Mouse (Mus musculus): ENCODE measurements around the gene Necab3. TPM values are rescaled to one million over a fixed set of nuclear protein-coding genes. Genes with fewer than 3 reads are reported as not detected.

Gene Necab3
- total RNA-seq, 1 experiment, result 5.8 TPM

DNA sequence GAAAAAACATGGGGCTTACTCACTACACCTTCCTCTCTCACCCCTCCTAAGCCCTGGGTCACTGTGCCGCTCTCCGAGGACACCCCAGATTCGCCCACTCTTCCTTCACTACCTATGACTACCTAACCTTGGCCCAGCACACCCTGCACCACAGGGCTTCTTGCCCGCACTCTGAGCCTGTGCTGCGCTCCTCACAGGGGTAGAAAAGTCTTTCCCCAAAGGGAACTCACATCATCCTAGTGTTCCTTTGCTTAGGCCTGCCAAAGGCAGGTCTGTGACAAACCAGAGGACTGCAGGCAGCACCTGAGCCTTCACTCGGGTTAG lies 19.0 kb upstream of the Necab3 start:
- no peak overlapping the region for H3K9ac ChIP-seq (ENCODE audit: insufficient read depth, low read depth, low read length, poor library complexity, severe bottlenecking)
- H3K4me1 ChIP-seq (ENCODE audit: control insufficient read depth in 2 of 2, insufficient read depth in 2 of 2, low read length in 2 of 2, poor library complexity in 1 of 2), result peaks cover 4 to 15% of the 10 kb centered on the region in 2 experiments; a peak in 2 of 4 replicates
- no peak overlapping the region for H3K4me3 ChIP-seq (ENCODE audit: insufficient read depth in 1 of 2, low read depth in 1 of 2, low read length in 2 of 2, poor library complexity in 1 of 2, severe bottlenecking in 1 of 2)
- DNase-seq (ENCODE audit: low read depth, low spot score), result no peak
- H3K9me3 ChIP-seq (ENCODE audit: control insufficient read depth, insufficient read depth, low read depth, low read length), result no peaks in the 10 kb centered on the region
- no peaks in the 10 kb centered on the region for H3K36me3 ChIP-seq (ENCODE audit: control insufficient read depth, insufficient read depth, low read length, poor library complexity, severe bottlenecking)
- H3K27ac ChIP-seq (ENCODE audit: insufficient read depth, low read depth, low read length, poor library complexity, severe bottlenecking), result no peak overlapping the region
- no peak for TF ChIP-seq ZC3H11A (IDR thresholded peaks at IDR 0.05; ENCODE audit: borderline replicate concordance, low read depth, low read length)
- no peak for TF ChIP-seq MAFK (IDR thresholded peaks at IDR 0.05; ENCODE audit: insufficient read depth, low read depth, low read length)
- no peak for TF ChIP-seq CHD2 (IDR thresholded peaks at IDR 0.05; ENCODE audit: low read depth, low read length)
- TF ChIP-seq ZNF384 (IDR thresholded peaks at IDR 0.05; ENCODE audit: low read depth, low read length), result no peak
- no peak for TF ChIP-seq HCFC1 (IDR thresholded peaks at IDR 0.05; ENCODE audit: borderline replicate concordance, insufficient read depth, low read length)
- in situ Hi-C loops (cut with MboI; ENCODE audit: low sequenced_read_pairs in 2 of 2, unreplicated experiment in 2 of 2), result no loop called here

DNA sequence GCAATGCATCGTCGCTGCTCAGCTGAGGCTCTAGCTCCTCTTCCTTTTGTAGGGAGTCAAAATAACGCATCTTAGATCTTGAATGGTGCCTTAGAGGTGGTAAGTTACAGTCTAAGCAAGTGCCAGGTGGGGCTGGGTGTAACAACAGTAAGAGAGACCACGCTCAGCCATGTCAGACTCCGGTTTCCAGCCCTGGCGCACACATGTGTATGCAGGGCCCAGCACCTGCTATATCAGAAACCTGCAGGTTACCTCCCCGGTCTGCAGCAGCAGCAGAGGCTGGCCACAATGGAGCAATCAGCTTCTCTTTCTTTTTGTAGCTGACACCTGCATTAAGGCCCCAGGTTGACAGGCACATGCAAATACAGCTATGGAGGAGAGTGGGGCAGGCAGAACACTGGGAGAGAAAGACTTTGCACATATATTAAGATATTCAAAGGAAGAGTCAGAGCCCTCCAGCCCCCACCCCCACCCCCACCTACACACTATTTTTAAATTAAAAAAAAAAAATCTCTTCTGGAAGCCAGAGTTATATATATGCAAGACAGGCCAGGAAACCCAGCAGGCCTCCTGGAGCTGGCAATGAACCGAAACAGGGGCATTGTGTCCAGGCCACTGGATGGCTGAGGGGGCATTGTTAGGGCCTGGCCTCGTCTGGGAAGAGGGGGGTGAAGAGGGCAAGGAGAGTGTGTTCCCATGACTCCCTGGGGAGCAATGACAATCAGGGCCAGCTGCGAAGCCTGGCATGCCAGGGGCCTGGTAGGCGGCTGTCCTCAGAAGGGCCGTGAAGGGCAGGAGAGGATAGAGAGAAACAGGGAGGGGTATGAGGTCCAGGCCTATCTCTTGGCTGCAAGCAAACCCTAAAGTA lies 18.4 kb upstream of the Necab3 start:
- H3K36me3 ChIP-seq (ENCODE audit: control insufficient read depth, insufficient read depth, low read length, poor library complexity, severe bottlenecking), result no peaks in the 10 kb centered on the region
- in situ Hi-C loops (cut with MboI; ENCODE audit: low sequenced_read_pairs in 2 of 2, unreplicated experiment in 2 of 2), result no loop called here
- no peaks in the 10 kb centered on the region for H3K9me3 ChIP-seq (ENCODE audit: control insufficient read depth, insufficient read depth, low read depth, low read length)
- H3K4me1 ChIP-seq (ENCODE audit: control insufficient read depth in 2 of 2, insufficient read depth in 2 of 2, low read length in 2 of 2, poor library complexity in 1 of 2), result peaks cover 4 to 17% of the 10 kb centered on the region in 2 experiments; a peak in 2 of 4 replicates
- H3K27ac ChIP-seq (ENCODE audit: insufficient read depth, low read depth, low read length, poor library complexity, severe bottlenecking), result peak overlapping the region; percentile 57
- peak overlapping the region in 1 of 2 experiments; percentile 5; a peak in 1 of 4 replicates for H3K4me3 ChIP-seq (ENCODE audit: insufficient read depth in 1 of 2, low read depth in 1 of 2, low read length in 2 of 2, poor library complexity in 1 of 2, severe bottlenecking in 1 of 2)
- peak overlapping the region; percentile 12; the same call in 1 of the 2 replicates for H3K9ac ChIP-seq (ENCODE audit: insufficient read depth, low read depth, low read length, poor library complexity, severe bottlenecking)
- DNase-seq (ENCODE audit: low read depth, low spot score), result no peak
- TF ChIP-seq CHD2 (IDR thresholded peaks at IDR 0.05; ENCODE audit: low read depth, low read length) (no peak), ZNF384 (IDR thresholded peaks at IDR 0.05; ENCODE audit: low read depth, low read length) (no peak), HCFC1 (IDR thresholded peaks at IDR 0.05; ENCODE audit: borderline replicate concordance, insufficient read depth, low read length) (no peak), MAFK (IDR thresholded peaks at IDR 0.05; ENCODE audit: insufficient read depth, low read depth, low read length) (no peak), ZC3H11A (IDR thresholded peaks at IDR 0.05; ENCODE audit: borderline replicate concordance, low read depth, low read length) (no peak)

DNA sequence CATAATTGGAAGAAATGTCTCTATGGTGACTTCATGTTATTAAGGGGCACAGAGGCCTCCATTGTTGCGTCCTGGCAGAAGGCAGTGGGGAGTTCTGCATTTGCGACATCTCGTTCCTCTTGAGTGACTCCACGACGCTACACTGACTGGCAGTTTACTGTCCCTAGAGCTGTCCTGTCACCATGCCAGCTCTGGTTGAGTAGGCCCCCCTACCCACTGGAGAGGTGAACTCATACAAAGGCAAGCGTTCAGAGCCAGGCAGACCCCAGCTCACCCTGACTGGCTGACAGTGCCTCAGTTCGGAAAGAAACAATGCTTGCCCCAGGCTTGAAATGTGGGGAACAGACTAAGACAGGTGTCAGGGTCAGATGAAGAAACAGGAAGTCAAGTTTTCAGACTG lies 15.6 kb upstream of the Necab3 start:
- TF ChIP-seq HCFC1 (IDR thresholded peaks at IDR 0.05; ENCODE audit: borderline replicate concordance, insufficient read depth, low read length) (no peak), MAFK (IDR thresholded peaks at IDR 0.05; ENCODE audit: insufficient read depth, low read depth, low read length) (no peak), ZC3H11A (IDR thresholded peaks at IDR 0.05; ENCODE audit: borderline replicate concordance, low read depth, low read length) (no peak), CHD2 (IDR thresholded peaks at IDR 0.05; ENCODE audit: low read depth, low read length) (no peak), ZNF384 (IDR thresholded peaks at IDR 0.05; ENCODE audit: low read depth, low read length) (no peak)
- Histone ChIP-seq H3K27ac (ENCODE audit: insufficient read depth, low read depth, low read length, poor library complexity, severe bottlenecking) (no peak overlapping the region), H3K36me3 (ENCODE audit: control insufficient read depth, insufficient read depth, low read length, poor library complexity, severe bottlenecking) (no peaks in the 10 kb centered on the region), H3K9me3 (ENCODE audit: control insufficient read depth, insufficient read depth, low read depth, low read length) (no peaks in the 10 kb centered on the region), H3K4me1 (ENCODE audit: control insufficient read depth in 2 of 2, insufficient read depth in 2 of 2, low read length in 2 of 2, poor library complexity in 1 of 2) (peaks cover 11 to 24% of the 10 kb centered on the region in 2 experiments), H3K9ac (ENCODE audit: insufficient read depth, low read depth, low read length, poor library complexity, severe bottlenecking) (no peak overlapping the region), H3K4me3 (ENCODE audit: insufficient read depth in 1 of 2, low read depth in 1 of 2, low read length in 2 of 2, poor library complexity in 1 of 2, severe bottlenecking in 1 of 2) (no peak overlapping the region)
- DNase-seq (ENCODE audit: low read depth, low spot score), result no peak
- in situ Hi-C loops (cut with MboI; ENCODE audit: low sequenced_read_pairs in 2 of 2, unreplicated experiment in 2 of 2), result no loop called here

DNA sequence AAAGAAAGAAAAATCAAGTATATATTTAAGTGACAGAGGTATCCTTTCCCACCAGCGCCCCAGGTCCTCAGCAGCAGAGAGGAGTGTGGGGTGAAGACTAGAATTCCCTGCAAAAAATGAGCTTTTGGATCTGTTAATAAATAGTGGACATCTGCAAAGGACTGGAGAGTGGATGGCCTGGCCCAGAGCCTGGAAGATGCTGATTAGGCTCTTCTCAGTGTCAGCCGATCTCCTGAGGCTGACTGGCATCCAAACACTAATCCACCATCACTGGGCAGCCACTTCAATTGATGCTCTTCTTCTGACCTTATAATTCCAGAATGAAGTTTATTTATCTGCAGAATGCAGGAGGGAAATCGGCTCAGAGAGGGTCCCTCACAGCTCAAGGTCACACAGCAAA lies 14.3 kb upstream of the Necab3 start:
- Histone ChIP-seq H3K4me3 (ENCODE audit: insufficient read depth in 1 of 2, low read depth in 1 of 2, low read length in 2 of 2, poor library complexity in 1 of 2, severe bottlenecking in 1 of 2) (no peak overlapping the region), H3K4me1 (ENCODE audit: control insufficient read depth in 2 of 2, insufficient read depth in 2 of 2, low read length in 2 of 2, poor library complexity in 1 of 2) (peaks cover 14 to 29% of the 10 kb centered on the region in 2 experiments), H3K9me3 (ENCODE audit: control insufficient read depth, insufficient read depth, low read depth, low read length) (no peaks in the 10 kb centered on the region), H3K9ac (ENCODE audit: insufficient read depth, low read depth, low read length, poor library complexity, severe bottlenecking) (no peak overlapping the region), H3K27ac (ENCODE audit: insufficient read depth, low read depth, low read length, poor library complexity, severe bottlenecking) (no peak overlapping the region), H3K36me3 (ENCODE audit: control insufficient read depth, insufficient read depth, low read length, poor library complexity, severe bottlenecking) (peaks cover 2% of the 10 kb centered on the region; the same call in 1 of the 2 replicates)
- TF ChIP-seq ZNF384 (IDR thresholded peaks at IDR 0.05; ENCODE audit: low read depth, low read length) (no peak), HCFC1 (IDR thresholded peaks at IDR 0.05; ENCODE audit: borderline replicate concordance, insufficient read depth, low read length) (no peak), MAFK (IDR thresholded peaks at IDR 0.05; ENCODE audit: insufficient read depth, low read depth, low read length) (no peak), CHD2 (IDR thresholded peaks at IDR 0.05; ENCODE audit: low read depth, low read length) (no peak), ZC3H11A (IDR thresholded peaks at IDR 0.05; ENCODE audit: borderline replicate concordance, low read depth, low read length) (no peak)
- in situ Hi-C loops (cut with MboI; ENCODE audit: low sequenced_read_pairs in 2 of 2, unreplicated experiment in 2 of 2), result no loop called here
- DNase-seq (ENCODE audit: low read depth, low spot score), result no peak
